Mouse (Mus musculus) CH12.LX (cell line): ENCODE measurements around the gene Ski. TPM values are rescaled to one million over a fixed set of nuclear protein-coding genes. Genes with fewer than 3 reads are reported as not detected.

Source experiments
- DNase-seq: peaks from one replicate; pipeline ENCODE4 v3.0.0-alpha.2; 2013; ENCODE audit errors: extremely low read depth
- H3K27ac ChIP-seq: 2 replicates; pipeline ENCODE4 v1.5.1; 2012; ENCODE audit warnings: low read depth, mild to moderate bottlenecking, control low read depth, moderate library complexity; ENCODE audit not compliant: insufficient read depth
- H3K27me3 ChIP-seq: replicated peaks from 2 replicates; pipeline ENCODE3; 2012; ENCODE audit warnings: inconsistent platforms
- H3K36me3 ChIP-seq, 2 experiments: replicated peaks in 1 of 2; 2 replicates each; pipeline versions ENCODE3 to v1.6.1; 2012; ENCODE audit warnings: inconsistent platforms in 1 of 2, low read length in 1 of 2, mild to moderate bottlenecking in 1 of 2, mixed read lengths in 1 of 2, moderate library complexity in 1 of 2; ENCODE audit not compliant: control insufficient read depth in 1 of 2, insufficient read depth in 1 of 2
- H3K4me1 ChIP-seq, 2 experiments: 2 replicates each; pipeline ENCODE4 v1.6.1; 2012; ENCODE audit warnings: inconsistent platforms in 1 of 2, moderate library complexity in 1 of 2; ENCODE audit not compliant: insufficient read depth in 2 of 2, control insufficient read depth in 1 of 2
- H3K4me2 ChIP-seq: 2 replicates; pipeline ENCODE4 v1.6.1; 2012; ENCODE audit warnings: low read depth, mild to moderate bottlenecking, control low read depth; ENCODE audit not compliant: poor library complexity, insufficient read depth, severe bottlenecking
- H3K4me3 ChIP-seq, 3 experiments: fragments of 150-350 bp in 1 of 3; sonication (generic) in 1 of 3; replicated peaks in 1 of 3; 2 replicates each; pipeline versions ENCODE3 to v1.5.1; 2011 to 2012; ENCODE audit warnings: low read depth in 2 of 3, low read length in 2 of 3, mild to moderate bottlenecking in 2 of 3, moderate library complexity in 2 of 3, control low read depth in 1 of 3, improper control_type of control experiment in 1 of 3, inconsistent platforms in 1 of 3, mixed read lengths in 1 of 3; ENCODE audit not compliant: poor library complexity in 1 of 3
- H3K79me2 ChIP-seq: replicated peaks from 2 replicates; pipeline ENCODE4 v1.6.1; 2012; ENCODE audit warnings: mild to moderate bottlenecking, moderate library complexity; ENCODE audit not compliant: control insufficient read depth, poor library complexity, insufficient read depth, severe bottlenecking; ENCODE audit errors: extremely low read depth
- H3K9ac ChIP-seq: 2 replicates; pipeline ENCODE4 v1.6.1; 2012; ENCODE audit warnings: low read depth, mild to moderate bottlenecking, control low read depth, moderate library complexity; ENCODE audit not compliant: insufficient read depth
- H3K9me3 ChIP-seq: replicated peaks from 2 replicates; pipeline ENCODE3; 2012; ENCODE audit warnings: low read length, inconsistent platforms, mixed read lengths
- BHLHE40 ChIP-seq: IDR thresholded peaks from 2 replicates; pipeline ENCODE4 v1.6.1; 2011; ENCODE audit warnings: mild to moderate bottlenecking, low read depth, low read length, improper control_type of control experiment
- CHD2 ChIP-seq: IDR thresholded peaks from 2 replicates; pipeline ENCODE4 v1.6.1; 2011; ENCODE audit warnings: low read length, improper control_type of control experiment
- CTCF ChIP-seq, 2 experiments: IDR thresholded peaks in 1 of 2; conservative IDR thresholded peaks in 1 of 2; 2 replicates each; pipeline ENCODE4 v1.5.1; 2011 to 2012; ENCODE audit warnings: low read depth in 2 of 2, low read length in 2 of 2, improper control_type of control experiment in 1 of 2, inconsistent platforms in 1 of 2, mild to moderate bottlenecking in 1 of 2, moderate library complexity in 1 of 2
- E2F4 ChIP-seq: IDR thresholded peaks from 2 replicates; pipeline ENCODE4 v1.6.1; 2011; ENCODE audit warnings: low read depth, low read length, improper control_type of control experiment; ENCODE audit not compliant: insufficient replicate concordance
- ELF1 ChIP-seq: IDR thresholded peaks from 2 replicates; pipeline ENCODE4 v1.6.1; 2014; ENCODE audit warnings: low read depth, mild to moderate bottlenecking, inconsistent platforms, low read length, improper control_type of control experiment
- GABPA ChIP-seq: IDR thresholded peaks from 2 replicates; pipeline ENCODE4 v1.6.1; 2012; ENCODE audit warnings: low read depth, low read length, improper control_type of control experiment, inconsistent platforms; ENCODE audit not compliant: insufficient replicate concordance
- IRF4 ChIP-seq: IDR thresholded peaks from 2 replicates; pipeline ENCODE4 v1.6.1; 2014; ENCODE audit warnings: low read depth, mild to moderate bottlenecking, inconsistent platforms, low read length, improper control_type of control experiment
- JUN ChIP-seq: IDR thresholded peaks from 2 replicates; pipeline ENCODE4 v1.6.1; 2011; ENCODE audit warnings: low read depth, mild to moderate bottlenecking, low read length, improper control_type of control experiment, moderate library complexity; ENCODE audit not compliant: insufficient read depth
- JUND ChIP-seq: conservative IDR thresholded peaks from 2 replicates; pipeline ENCODE4 v1.6.1; 2011; ENCODE audit warnings: low read depth, low read length, improper control_type of control experiment
- KAT2A ChIP-seq: IDR thresholded peaks from 2 replicates; pipeline ENCODE4 v1.6.1; 2012; ENCODE audit warnings: low read length, improper control_type of control experiment, inconsistent platforms; ENCODE audit not compliant: insufficient replicate concordance
- MAZ ChIP-seq: IDR thresholded peaks from 2 replicates; pipeline ENCODE4 v1.6.1; 2012; ENCODE audit warnings: low read depth, mild to moderate bottlenecking, inconsistent platforms, low read length, improper control_type of control experiment, moderate library complexity
- MEF2A ChIP-seq: IDR thresholded peaks from 2 replicates; pipeline ENCODE4 v1.6.1; 2014; ENCODE audit warnings: low read depth, mild to moderate bottlenecking, inconsistent platforms, low read length, improper control_type of control experiment, borderline replicate concordance
- MXI1 ChIP-seq: IDR thresholded peaks from 2 replicates; pipeline ENCODE4 v1.6.1; 2011; ENCODE audit warnings: mild to moderate bottlenecking, low read depth, low read length, improper control_type of control experiment
- NELFE ChIP-seq: IDR thresholded peaks from 2 replicates; pipeline ENCODE4 v1.6.1; 2011; ENCODE audit warnings: low read depth, low read length, improper control_type of control experiment
- NRF1 ChIP-seq: IDR thresholded peaks from 2 replicates; pipeline ENCODE4 v1.6.1; 2014; ENCODE audit warnings: low read depth, mild to moderate bottlenecking, inconsistent platforms, low read length, improper control_type of control experiment, moderate library complexity
- RAD21 ChIP-seq: IDR thresholded peaks from 2 replicates; pipeline ENCODE4 v1.6.1; 2011; ENCODE audit warnings: low read depth, mild to moderate bottlenecking, low read length, improper control_type of control experiment, moderate library complexity
- RCOR1 ChIP-seq: conservative IDR thresholded peaks from 2 replicates; pipeline ENCODE4 v1.6.1; 2012; ENCODE audit warnings: low read depth, mild to moderate bottlenecking, inconsistent platforms, low read length, improper control_type of control experiment
- USF2 ChIP-seq: conservative IDR thresholded peaks from 2 replicates; pipeline ENCODE4 v1.6.1; 2011; ENCODE audit warnings: low read depth, low read length, improper control_type of control experiment
- ZC3H11A ChIP-seq: IDR thresholded peaks from 2 replicates; pipeline ENCODE4 v1.6.1; 2012; ENCODE audit warnings: low read depth, mild to moderate bottlenecking, inconsistent platforms, low read length, improper control_type of control experiment
- ZKSCAN1 ChIP-seq: IDR thresholded peaks from 2 replicates; pipeline ENCODE4 v1.6.1; 2012; ENCODE audit warnings: low read depth, inconsistent platforms, low read length, improper control_type of control experiment, borderline replicate concordance
- ZNF384 ChIP-seq: IDR thresholded peaks from 2 replicates; pipeline ENCODE4 v1.6.1; 2012; ENCODE audit warnings: low read depth, low read length, improper control_type of control experiment, inconsistent platforms
- dilution Hi-C: fragments of 300-500 bp; cut with MboI; formaldehyde crosslinking; loops from 2 replicates; pipeline ENCODE4 v1.14.3; 2020; ENCODE audit warnings: low sequenced_read_pairs; ENCODE audit not compliant: extremely low pct_unique_long_range_greater_than_20kb, extremely low pct_ligation_motif_present
- in situ Hi-C: fragments of 300-500 bp; cut with MboI; formaldehyde crosslinking; loops from 3 replicates; pipeline ENCODE4 v1.14.3; 2019; ENCODE audit warnings: low sequenced_read_pairs, low pct_ligation_motif_present, low pct_unique_long_range_greater_than_20kb, mixed read lengths
- polyA plus RNA-seq: library from polyadenylated mRNA; unstranded; fragments of >175 nt; gene quantifications from 2 replicates; pipeline ENCODE4 v1.2.1, GENCODE M21; 2012; ENCODE audit warnings: low read depth; ENCODE audit not compliant: insufficient read length
- total RNA-seq, 2 experiments: library from RNA; depleted of rRNA; stranded (reverse); fragments of 300-350 nt in 1 of 2; fragments of >200 nt in 1 of 2; gene quantifications; 2 replicates each; pipeline ENCODE4 v1.2.3; 2012 to 2014

The Ski gene
- total and polyA plus RNA-seq, 3 experiments: 4.1 to 17.9 (median 10.1) TPM

DNA sequence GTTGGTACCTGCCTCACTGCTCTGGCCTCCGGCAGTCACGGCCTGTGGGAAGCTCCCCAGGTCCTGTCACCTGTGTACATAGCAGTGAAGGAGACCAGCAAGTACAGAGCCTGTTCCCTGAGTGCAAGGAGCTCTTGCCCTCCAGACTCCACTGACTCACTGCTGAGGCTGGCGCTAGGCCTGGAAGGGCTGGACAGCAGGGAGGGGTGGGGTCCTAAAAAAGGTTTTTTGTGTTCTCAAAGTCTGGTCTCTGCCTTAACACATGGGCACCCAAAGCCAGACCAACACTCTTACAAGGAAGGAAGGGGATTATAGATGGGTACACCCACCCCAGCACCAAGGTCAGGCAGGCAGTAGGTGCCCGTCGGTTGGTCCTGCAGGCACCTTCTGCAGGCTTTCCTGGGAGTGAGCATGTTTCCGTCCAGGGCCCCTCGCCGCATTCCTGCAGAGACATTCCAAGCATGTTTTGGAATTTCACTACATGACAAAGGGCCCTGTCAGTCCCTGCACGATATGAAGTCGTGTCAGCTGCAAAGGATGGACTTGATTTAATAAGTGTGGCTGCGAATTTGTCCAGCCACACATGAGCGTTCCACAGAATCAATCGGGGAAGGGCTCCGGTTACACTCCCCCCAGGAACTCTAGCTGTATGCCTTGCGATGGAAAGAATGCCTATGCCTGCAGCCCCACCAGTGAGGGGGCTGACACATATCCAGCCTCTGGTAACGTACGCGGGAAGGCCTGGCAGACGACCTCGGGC is 88.6 kb downstream of the Ski start:
- Histone ChIP-seq H3K4me3 (no peak overlapping the region), H3K27ac (no peak overlapping the region), H3K4me2 (no peak overlapping the region), H3K9ac (no peak overlapping the region), H3K9me3 (no peaks in the 10 kb centered on the region), H3K36me3 (peaks cover 0 to 50% of the 10 kb centered on the region in 2 experiments), H3K79me2 (no peaks in the 10 kb centered on the region), H3K4me1 (peaks cover 11 to 18% of the 10 kb centered on the region in 2 experiments), H3K27me3 (no peaks in the 10 kb centered on the region)
- dilution Hi-C loops (no loop called here), in situ Hi-C loops (no loop called here)
- no peak for DNase-seq
- TF ChIP-seq MAZ (no peak), ZNF384 (no peak)

- Histone ChIP-seq H3K79me2 (no peaks in the 10 kb centered on the region), H3K27me3 (no peaks in the 10 kb centered on the region), H3K27ac (no peak overlapping the region), H3K4me3 (no peak overlapping the region), H3K9ac (no peak overlapping the region), H3K4me1 (peaks cover 11 to 18% of the 10 kb centered on the region in 2 experiments), H3K9me3 (no peaks in the 10 kb centered on the region), H3K36me3 (peaks cover 0 to 57% of the 10 kb centered on the region in 2 experiments), H3K4me2 (no peak overlapping the region)
- TF ChIP-seq USF2: no peak
- TF ChIP-seq ELF1: no peak
- no peak for TF ChIP-seq CHD2
- no peak for TF ChIP-seq IRF4
- no peak for TF ChIP-seq RCOR1
- TF ChIP-seq JUN: no peak
- no peak for TF ChIP-seq MEF2A
- TF ChIP-seq MXI1: no peak
- TF ChIP-seq ZNF384: no peak
- no peak for TF ChIP-seq CTCF (conservative IDR thresholded peaks at IDR 0.05 in 1 of 2, IDR thresholded peaks at IDR 0.05 in 1 of 2; ENCODE audit: low read depth in 2 of 2, low read length in 2 of 2)
- TF ChIP-seq NELFE: no peak
- TF ChIP-seq JUND: no peak
- TF ChIP-seq ZC3H11A: no peak
- TF ChIP-seq ZKSCAN1: no peak
- no peak for TF ChIP-seq KAT2A
- no peak for TF ChIP-seq E2F4
- TF ChIP-seq GABPA: no peak
- no peak for TF ChIP-seq NRF1
- TF ChIP-seq BHLHE40: no peak
- no peak for TF ChIP-seq RAD21
- dilution Hi-C loops (no loop called here), in situ Hi-C loops (no loop called here)
- no peak for DNase-seq
Observed at GRCm38 (mm10) chr4:155133188-155133587, 89.2 kb downstream of the Ski start.
